Mouse (Mus musculus) cerebellum, adult 2 months (tissue): Measurements from ENCODE around the gene Sfta2.

Experiments
- CTCF ChIP-seq: fragments of 200-500 bp; IDR thresholded peaks from 2 replicates; pipeline ENCODE4 v1.5.1; 2011; ENCODE audit warnings: low read depth, mild to moderate bottlenecking, control low read depth, low read length, moderate library complexity, borderline replicate concordance; ENCODE audit not compliant: insufficient read depth
- POLR2A ChIP-seq: fragments of 200-500 bp; IDR thresholded peaks from 2 replicates; pipeline ENCODE4 v1.6.1; 2011; ENCODE audit warnings: low read length, control low read depth, borderline replicate concordance; ENCODE audit not compliant: insufficient read depth

DNA sequence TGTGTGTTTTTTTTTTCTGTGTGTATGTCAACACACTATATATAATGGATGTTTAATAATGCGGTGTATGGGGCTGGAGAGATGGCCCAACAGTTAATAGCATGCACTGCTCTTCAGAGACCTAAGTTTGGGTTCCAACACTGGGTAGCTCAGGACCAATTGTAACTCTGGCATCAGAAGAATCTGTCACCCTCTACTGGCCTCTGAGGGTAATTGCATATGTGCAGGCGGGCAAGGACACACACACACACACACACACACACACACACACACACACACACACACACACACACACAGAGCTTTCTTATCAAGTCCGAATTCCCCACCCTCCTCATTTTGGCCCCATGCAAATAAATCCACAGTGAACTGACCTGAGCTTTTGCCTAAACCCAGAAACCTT is 33.9 kb downstream of the Sfta2 start:
- TF ChIP-seq CTCF (no peak), POLR2A (no peak)
